Mouse (Mus musculus): ENCODE measurements around the gene Ppt2.

- TF ChIP-seq CTCF (IDR thresholded peaks at IDR 0.05; ENCODE audit: insufficient read depth, low read length) (no peak), POLR2A (IDR thresholded peaks at IDR 0.05; ENCODE audit: borderline replicate concordance, extremely low read depth, low read depth, low read length) (peak; percentile 9; the same call in 1 of the 2 replicates)
These were observed 26.5 kb downstream of the Ppt2 start for GRCm38 (mm10) chr17:34601796-34602195.
